Mouse (Mus musculus) lung, postnatal 25 days (tissue): ENCODE results near the gene Tlr11.

Source experiments
- DNase-seq: peaks from one replicate; pipeline ENCODE4 v3.0.0; 2022; ENCODE audit warnings: low spot score

Tlr11 gene

GRCm38 (mm10) chr14:50357593-50357992, at the start of gene Tlr11:
Gene Tlr11, plus strand, starts transcription at chr14:50357914.
- DNase-seq = no peak

- no peak for DNase-seq
Measured at GRCm38 (mm10) chr14:50326661-50327060, 31.1 kb upstream of the Tlr11 start, which contains the start of gene Olfr734. Gene Olfr734, minus strand, starts transcription at chr14:50326761.

GRCm38 (mm10) chr14:50348796-50349195, 8.9 kb upstream of the Tlr11 start, which contains the start of gene Olfr735:
Gene Olfr735, minus strand, starts transcription at chr14:50348872.
- no peak for DNase-seq

- DNase-seq = no peak
Measured at GRCm38 (mm10) chr14:50352438-50352837, 5.3 kb upstream of the Tlr11 start.

- DNase-seq = no peak
Measured at GRCm38 (mm10) chr14:50356725-50357124, 989 bp upstream of the Tlr11 start.

GRCm38 (mm10) chr14:50360480-50360879, 2.8 kb downstream of the Tlr11 start:
- DNase-seq = no peak

GRCm38 (mm10) chr14:50363561-50363960, 5.8 kb downstream of the Tlr11 start:
- DNase-seq = no peak

GRCm38 (mm10) chr14:50380863-50381262, 23.1 kb downstream of the Tlr11 start, which contains the start of gene Olfr736:
Gene Olfr736, plus strand, starts transcription at chr14:50381163.
- DNase-seq = no peak

GRCm38 (mm10) chr14:50407268-50407667, 49.6 kb downstream of the Tlr11 start, which contains the start of gene Olfr738:
Gene Olfr738, plus strand, starts transcription at chr14:50407568.
- DNase-seq = no peak
